Mouse (Mus musculus) liver, adult 2 months (tissue): ENCODE measurements around the gene Suclg1.

Source experiments
- CTCF ChIP-seq: fragments of 200-500 bp; IDR thresholded peaks from 2 replicates; pipeline ENCODE4 v1.5.1; 2011; ENCODE audit warnings: low read depth, low read length, control low read depth
- POLR2A ChIP-seq: fragments of 200-500 bp; IDR thresholded peaks from 2 replicates; pipeline ENCODE4 v1.6.1; 2011; ENCODE audit warnings: low read length, control low read depth; ENCODE audit not compliant: insufficient read depth; ENCODE audit errors: extremely low read depth

DNA sequence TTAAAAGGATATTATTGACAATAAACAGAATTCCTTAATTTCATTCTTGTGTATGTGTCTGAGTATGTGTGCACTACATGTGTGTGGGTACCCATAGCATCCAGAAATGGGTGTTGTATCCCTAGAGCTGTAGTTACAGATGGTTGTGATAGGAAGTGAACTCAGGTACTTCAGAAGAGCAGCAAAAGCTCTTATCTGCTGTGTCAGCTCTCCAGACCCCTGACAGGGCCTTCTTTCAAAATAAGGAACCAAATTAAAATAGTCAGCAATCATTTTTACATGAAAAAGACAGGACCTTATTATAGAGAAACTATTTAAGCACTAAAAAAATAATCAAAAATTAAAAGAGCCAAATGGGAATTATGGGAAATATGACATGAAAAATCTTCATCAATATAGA lies 36.6 kb upstream of the Suclg1 start:
- TF ChIP-seq POLR2A = no peak
- TF ChIP-seq CTCF = no peak
